Mouse (Mus musculus) spleen, postnatal 36 days (tissue): ENCODE data around the gene Cyb561d1.
"Not testable (repeated sequence)": the region's sequence is repeated elsewhere in the genome, so short reads cannot be mapped to it uniquely, and the experiment has no call there.

Experiments
- DNase-seq, 2 experiments: peaks; one replicate each; pipeline ENCODE4 v3.0.0; 2022; ENCODE audit warnings: low spot score in 2 of 2, mixed read lengths in 1 of 2

Cyb561d1 gene

GRCm38 (mm10) chr3:108200329-108201323 is at the start of gene Cyb561d1:
Cyb561d1 (minus strand) TSS chr3:108201212.
- peak; percentile 95 to 96 for DNase-seq

DNA sequence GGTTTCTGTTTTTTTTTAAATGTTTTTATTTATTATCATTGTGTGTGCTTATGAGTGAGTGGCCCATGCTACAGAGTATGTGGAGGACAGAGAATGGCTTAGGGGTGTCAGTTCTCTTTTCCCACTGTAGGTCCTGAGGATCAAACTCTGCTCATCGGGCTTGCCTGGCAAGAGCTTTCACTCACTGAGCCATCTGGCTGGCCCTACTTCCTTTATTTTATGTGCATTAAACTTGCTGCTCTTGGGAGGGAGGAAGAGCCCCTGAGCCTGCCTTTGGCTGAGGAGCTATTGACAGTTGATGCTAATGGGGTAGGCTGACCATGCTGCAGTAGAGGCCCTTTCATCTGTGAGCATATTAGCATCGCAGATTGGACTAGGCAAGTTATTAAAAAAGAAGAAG is 45.8 kb upstream of the Cyb561d1 start:
- DNase-seq, result no peak

- no peak for DNase-seq
Measured at GRCm38 (mm10) chr3:108241243-108241839, 40.3 kb upstream of the Cyb561d1 start.

DNA sequence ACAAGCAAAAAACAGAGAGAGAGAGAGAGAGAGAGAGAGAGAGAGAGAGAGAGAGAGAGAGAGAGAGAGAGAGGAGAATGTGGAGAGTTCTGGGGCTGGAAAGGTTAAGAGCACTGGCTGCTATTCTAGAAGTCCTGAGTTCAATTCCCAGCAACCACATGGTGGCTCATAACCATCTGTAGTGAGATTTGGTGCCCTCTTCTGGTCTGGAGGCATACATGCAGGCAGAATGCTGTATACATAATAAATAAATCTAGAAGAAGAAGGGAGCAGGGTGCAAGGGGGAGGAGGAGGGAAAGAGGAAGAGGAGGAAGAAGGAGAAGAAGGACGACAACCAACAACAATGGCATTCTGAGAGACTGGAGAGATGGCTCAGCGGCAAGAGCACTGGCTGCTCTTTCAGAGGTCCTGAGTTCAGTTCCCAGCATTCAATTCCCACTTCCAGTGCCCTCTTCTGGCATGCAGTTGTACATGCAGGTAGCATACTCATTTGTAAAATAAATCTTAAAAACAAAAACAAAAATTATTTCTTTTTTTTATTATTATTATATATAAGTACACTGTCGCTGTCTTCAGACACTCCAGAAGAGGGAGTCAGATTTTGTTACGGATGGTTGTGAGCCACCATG is 36.6 kb upstream of the Cyb561d1 start:
- DNase-seq, result not testable (repeated sequence)

DNA sequence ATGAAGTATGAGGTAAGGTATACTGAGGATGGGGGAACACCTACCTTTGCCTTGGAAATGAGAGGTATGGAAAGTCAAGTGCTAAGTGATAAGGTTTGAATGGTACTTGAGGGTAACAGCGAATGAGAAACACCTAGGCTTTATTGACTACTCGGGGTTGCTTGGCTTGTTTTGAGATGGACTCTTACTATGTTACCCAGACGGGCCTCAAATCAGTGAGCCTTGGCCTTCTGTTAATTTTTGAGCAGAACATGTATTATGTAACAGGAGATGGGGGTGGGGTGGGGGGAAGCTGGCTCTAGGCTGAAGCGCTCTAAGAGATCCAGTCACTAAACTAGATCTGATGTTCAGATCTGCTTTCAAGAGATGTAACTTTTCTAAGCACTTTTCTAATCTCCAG is 30.6 kb upstream of the Cyb561d1 start:
- no peak for DNase-seq

- no peak for DNase-seq
Measured at GRCm38 (mm10) chr3:108227521-108227920, 26.5 kb upstream of the Cyb561d1 start.

DNA sequence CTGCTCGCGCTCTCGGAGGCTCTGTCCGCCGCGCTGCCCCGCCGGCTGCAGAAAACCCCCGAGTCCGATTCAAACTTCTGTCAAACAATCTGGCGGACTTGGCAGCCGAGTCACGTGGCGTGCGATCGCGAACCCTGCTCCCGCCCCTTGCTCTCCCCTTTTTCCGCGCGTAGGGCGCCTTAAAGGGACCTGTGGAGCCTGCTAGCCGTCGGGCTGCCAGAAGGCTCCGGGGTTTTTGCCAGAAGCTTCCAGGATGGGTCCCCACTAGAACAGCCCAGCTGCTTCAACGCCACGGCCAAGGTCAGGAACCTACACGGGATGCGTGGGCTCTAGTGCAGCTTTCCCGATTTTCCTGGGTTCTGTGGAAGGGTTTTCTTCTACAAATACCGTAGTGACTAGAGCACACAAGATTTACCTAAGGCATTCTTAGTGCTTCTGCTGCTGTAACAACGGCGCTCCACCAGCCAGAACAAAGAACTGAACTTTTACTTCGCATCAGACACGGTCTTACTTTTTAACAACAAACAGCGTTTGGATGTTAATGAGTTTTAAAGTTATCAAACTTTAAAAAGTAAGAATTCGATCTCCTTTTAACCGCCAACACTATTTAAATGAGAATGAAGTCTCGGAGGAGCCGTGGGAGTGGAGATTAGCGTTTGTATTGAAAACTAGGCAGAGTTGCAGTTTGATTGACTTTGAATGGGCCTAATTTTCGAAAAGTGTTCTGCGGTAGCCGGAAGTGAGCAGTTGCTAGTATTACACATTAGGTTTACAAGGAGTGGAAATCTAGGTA is 25.7 kb upstream of the Cyb561d1 start, which contains the start of gene Sypl2:
Gene Sypl2, minus strand, starts transcription at position 91 of the 793 bp plus-strand sequence.
- no peak for DNase-seq

GRCm38 (mm10) chr3:108225711-108226557 is 24.9 kb upstream of the Cyb561d1 start:
- DNase-seq, result no peak

GRCm38 (mm10) chr3:108220661-108221060 is 19.6 kb upstream of the Cyb561d1 start:
- DNase-seq, result no peak

DNA sequence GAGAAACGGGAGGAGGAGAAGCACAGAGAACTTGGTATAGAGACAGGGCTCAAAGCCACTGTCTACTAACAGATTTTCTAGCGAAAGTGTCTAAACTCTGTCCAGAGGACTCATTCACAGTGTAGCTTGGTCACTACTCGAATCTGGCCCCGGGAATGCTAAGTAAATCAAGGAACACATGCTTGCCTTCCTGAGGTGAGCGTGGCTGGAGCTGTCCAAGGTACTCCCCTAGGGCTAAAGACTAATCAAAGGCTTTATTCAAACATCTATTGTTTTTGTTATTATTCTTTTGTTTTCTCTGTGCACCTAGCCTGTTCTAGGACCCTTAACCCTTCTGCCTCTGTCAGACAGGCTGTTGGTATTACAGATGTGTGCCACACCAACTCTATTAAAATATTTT is 13.7 kb upstream of the Cyb561d1 start:
- DNase-seq, result no peak

GRCm38 (mm10) chr3:108212406-108212805 is 11.4 kb upstream of the Cyb561d1 start:
- DNase-seq, result no peak

- DNase-seq, result no peak
Measured at GRCm38 (mm10) chr3:108211845-108212244, 10.8 kb upstream of the Cyb561d1 start.

DNA sequence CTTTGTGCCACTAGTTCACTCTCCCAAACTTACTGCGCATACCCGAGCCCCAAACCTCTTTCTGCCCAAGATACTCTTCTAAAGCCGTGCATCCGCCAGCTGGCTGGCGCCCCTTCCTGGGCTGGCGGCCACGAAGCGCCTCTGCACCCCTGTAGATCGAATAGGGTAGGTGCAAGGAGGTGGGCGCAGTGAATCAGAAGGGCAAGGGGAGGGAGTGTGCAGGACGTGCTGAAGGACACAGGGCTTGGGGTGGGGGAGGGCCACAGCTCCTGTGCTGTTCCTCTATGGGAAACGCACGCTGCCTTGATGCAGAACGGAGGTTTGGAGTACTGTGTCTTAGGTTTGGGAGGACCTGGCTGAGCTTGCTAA is 9.7 kb upstream of the Cyb561d1 start, which contains the start of gene Atxn7l2:
Gene Atxn7l2, minus strand, starts transcription at position 164 of the 369 bp plus-strand sequence.
- DNase-seq, result no peak

GRCm38 (mm10) chr3:108209946-108210770 is 9.1 kb upstream of the Cyb561d1 start:
- peak; percentile 93 to 95 for DNase-seq

GRCm38 (mm10) chr3:108209536-108209935 is 8.5 kb upstream of the Cyb561d1 start:
- DNase-seq, result no peak

- no peak for DNase-seq
Measured at GRCm38 (mm10) chr3:108209001-108209400, 8.0 kb upstream of the Cyb561d1 start.

- no peak for DNase-seq
Measured at GRCm38 (mm10) chr3:108206731-108207375, 5.8 kb upstream of the Cyb561d1 start.

DNA sequence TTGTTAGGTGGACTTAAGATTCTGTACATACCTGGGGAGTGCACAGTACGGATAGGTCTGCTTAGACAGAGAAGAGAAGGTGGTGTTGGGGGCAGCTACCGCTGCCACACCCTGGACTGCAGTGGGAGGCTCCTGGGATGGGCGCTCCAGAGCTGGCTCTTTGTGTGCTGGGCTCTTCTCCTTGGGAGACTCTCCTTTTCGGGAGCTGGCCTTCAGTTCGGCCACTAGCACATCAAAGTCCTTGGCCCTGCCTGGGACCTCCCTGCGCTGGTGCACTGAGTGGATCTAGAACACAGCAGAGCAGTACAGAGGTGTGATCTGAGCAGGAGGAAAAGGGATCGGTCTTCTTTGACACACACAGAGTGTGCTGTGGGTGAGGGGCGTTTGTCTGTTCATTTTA is 4.6 kb upstream of the Cyb561d1 start:
- DNase-seq, result no peak

DNA sequence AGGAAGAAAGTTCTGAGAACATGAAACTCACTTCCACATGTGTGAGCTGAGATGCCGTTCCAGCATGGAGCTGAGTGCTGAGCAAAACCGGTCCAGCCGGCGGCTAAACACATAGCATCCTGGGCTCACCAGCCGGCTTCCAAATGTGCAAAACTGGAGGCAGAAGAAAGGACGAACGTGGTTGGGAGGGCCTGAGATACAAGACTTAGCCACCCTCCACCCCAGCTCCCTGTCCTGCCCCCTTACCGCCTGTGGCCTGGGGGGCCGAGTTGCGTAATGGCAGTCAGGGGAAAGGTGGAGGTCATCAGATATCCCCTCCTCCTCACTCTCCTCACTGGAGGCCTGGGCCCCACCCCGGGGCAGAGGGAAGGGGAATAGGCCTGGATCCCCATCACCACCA is 3.5 kb upstream of the Cyb561d1 start:
- DNase-seq, result no peak
